12 mouse cellular contexts compared by ENCODE assay signal in the genomic region with DNA sequence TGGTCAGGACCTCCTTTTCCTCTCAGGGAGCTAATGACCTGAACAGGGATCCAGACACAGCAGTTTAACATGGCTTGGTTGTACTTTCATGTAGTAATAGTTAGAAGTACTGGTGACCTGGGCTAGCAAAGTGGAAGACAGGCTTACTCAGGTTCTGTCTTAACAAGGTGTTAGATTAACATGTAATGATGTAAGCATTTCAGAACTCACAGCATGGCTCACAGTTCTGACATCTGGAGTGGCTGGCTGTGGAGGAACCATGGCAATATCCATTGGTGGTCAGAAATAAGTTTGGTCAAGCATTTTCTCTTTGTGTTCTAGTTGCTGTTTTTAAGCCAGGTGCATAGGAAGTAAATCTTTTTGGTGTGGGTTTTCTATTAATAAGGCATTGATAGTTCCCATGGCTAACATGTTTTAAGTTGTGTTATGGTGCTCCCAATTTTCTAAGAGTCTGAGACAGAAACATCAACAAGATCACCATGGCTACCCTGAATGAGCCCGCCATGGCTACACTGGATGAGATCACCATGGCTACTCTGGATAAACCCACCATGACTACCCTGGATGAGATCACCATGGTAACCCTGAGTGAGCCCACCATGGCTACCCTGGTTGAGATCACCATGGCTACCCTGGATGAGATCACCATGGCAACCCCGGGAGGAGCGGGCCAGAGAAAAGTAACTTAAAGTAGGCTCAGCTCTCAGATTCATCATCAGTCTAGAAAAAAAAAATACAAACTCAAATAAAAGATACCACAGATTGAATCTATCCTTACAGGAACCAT. TPM values are rescaled to one million over a fixed set of nuclear protein-coding genes. Genes with fewer than 3 reads are reported as not detected.
DNase-seq lines count a peak whose midpoint lies in the region; ATAC-seq and TF ChIP-seq lines count a peak whose summit lies in the region.
"Had no signal": no experiment of that assay in that cellular context is flagged by ENCODE, and none has a peak within 500 bp of the region (broad histone marks: within the 10 kb centered on the region; RNA-seq: fewer than 3 reads in every experiment).

No protein-coding gene starts in this region.

- no peak for TF ChIP-seq CTCF in layer of hippocampus, adult 2 months (conservative IDR thresholded peaks at IDR 0.05)

- ATAC-seq in hindbrain, embryonic 11.5 days (ENCODE audit: low FRiP score), result peak; percentile 98
- ATAC-seq in midbrain, embryonic 16.5 days, result peak; percentile 90
- no peak for ATAC-seq in megakaryocyte, adult 5-6 weeks (ENCODE audit: poor library complexity, severe bottlenecking)
- ATAC-seq: inflammation-experienced regulatory T-cells, adult 6 months; liver, embryonic 12.5 days had no signal

- no peak overlapping the region for H3K4me2 ChIP-seq in hindbrain, embryonic 11.5 days (replicated peaks; ENCODE audit: low read depth, low read length)
- H3K4me2 ChIP-seq in midbrain, embryonic 16.5 days (ENCODE audit: low read length), result no peak overlapping the region
- H3K4me2 ChIP-seq: liver, embryonic 12.5 days had no signal

- no peaks in the 10 kb centered on the region for H3K27me3 ChIP-seq in hindbrain, embryonic 11.5 days (ENCODE audit: control insufficient read depth, insufficient read depth, low read length)
- H3K27me3 ChIP-seq in midbrain, embryonic 16.5 days (ENCODE audit: control insufficient read depth, insufficient read depth, low read depth, low read length), result no peaks in the 10 kb centered on the region
- H3K27me3 ChIP-seq: liver, embryonic 12.5 days had no signal

- H3K9me3 ChIP-seq in hindbrain, embryonic 11.5 days (ENCODE audit: control insufficient read depth, low read length), result no peaks in the 10 kb centered on the region
- H3K9me3 ChIP-seq in midbrain, embryonic 16.5 days (replicated peaks; ENCODE audit: control insufficient read depth, low read length, poor library complexity, severe bottlenecking), result no peaks in the 10 kb centered on the region
- H3K9me3 ChIP-seq: liver, embryonic 12.5 days had no signal

- H3K4me1 ChIP-seq in hindbrain, embryonic 11.5 days (replicated peaks; ENCODE audit: control insufficient read depth, insufficient read depth, low read length), result 0 out of 2 replicates have a peak, but pooled peaks cover 3% of the 10 kb centered on the region
- H3K4me1 ChIP-seq in midbrain, embryonic 16.5 days (ENCODE audit: control insufficient read depth, insufficient read depth, low read length), result peaks cover 6% of the 10 kb centered on the region
- H3K4me1 ChIP-seq: liver, embryonic 12.5 days had no signal

- H3K27ac ChIP-seq in layer of hippocampus, adult 2 months, result no peak overlapping the region
- H3K27ac ChIP-seq in hindbrain, embryonic 11.5 days (ENCODE audit: low read depth, low read length), result 0 out of 2 replicates have a peak overlapping the region, but pooled peaks have one; percentile 24
- no peak overlapping the region for H3K27ac ChIP-seq in midbrain, embryonic 16.5 days (ENCODE audit: low read length)
- H3K27ac ChIP-seq: liver, embryonic 12.5 days had no signal

- no peak overlapping the region for H3K4me3 ChIP-seq in layer of hippocampus, adult 2 months
- no peak overlapping the region for H3K4me3 ChIP-seq in hindbrain, embryonic 11.5 days (ENCODE audit: low read depth, low read length)
- H3K4me3 ChIP-seq in midbrain, embryonic 16.5 days (ENCODE audit: low read depth, low read length), result no peak overlapping the region
- H3K4me3 ChIP-seq: liver, embryonic 12.5 days had no signal

- WGBS in hindbrain, embryonic 11.5 days, result 35% methylated on average over 3 of the region's 3 CpGs
- 16% methylated on average over 3 of the region's 3 CpGs for WGBS in midbrain, embryonic 16.5 days

- H3K36me3 ChIP-seq in hindbrain, embryonic 11.5 days (ENCODE audit: control insufficient read depth, insufficient read depth, low read length), result no peaks in the 10 kb centered on the region
- no peaks in the 10 kb centered on the region for H3K36me3 ChIP-seq in midbrain, embryonic 16.5 days (ENCODE audit: control insufficient read depth, insufficient read depth, low read length)
- H3K36me3 ChIP-seq: liver, embryonic 12.5 days had no signal

- DNase-seq in layer of hippocampus, adult 2 months (ENCODE audit: low spot score in 2 of 2), result peak; percentile 23 to 25
- DNase-seq in layer of hippocampus, adult 9-10 months (ENCODE audit: low spot score), result no peak
- DNase-seq in embryo, embryonic 11 days, result peak; percentile 77
- DNase-seq in hindbrain, embryonic 11.5 days (ENCODE audit: low spot score), result peak; percentile 87
- no peak for DNase-seq in thymus, adult 18-20 months
- DNase-seq in gastrocnemius, postnatal 10 days, result no peak
- DNase-seq: adrenal gland, adult 2 months; cerebellum, adult 9-10 months had no signal

- no peak overlapping the region for H3K9ac ChIP-seq in hindbrain, embryonic 11.5 days (ENCODE audit: low read depth, low read length)
- H3K9ac ChIP-seq in midbrain, embryonic 16.5 days (ENCODE audit: low read depth, low read length), result no peak overlapping the region
- H3K9ac ChIP-seq: liver, embryonic 12.5 days had no signal

RNA-seq across cellular contexts. Expression of a gene that starts 52.6 kb away (rescaled TPM):
- total RNA-seq in layer of hippocampus, adult 2 months (2021), result 10 to 100 TPM; 17.3 to 18.2 TPM
- 50.5 and 50.8 TPM in 2 replicates for polyA plus RNA-seq in hindbrain, embryonic 11.5 days (2014; fragmentation: Nextera tagmentation; extraction: Ambion mirVana)
- polyA plus RNA-seq in midbrain, embryonic 16.5 days (2015; fragmentation: Nextera tagmentation; extraction: Ambion mirVana), result 31.9 and 35.3 TPM in 2 replicates
- 7.3 and 10.2 TPM in 2 replicates for total RNA-seq in megakaryocyte, adult 5-6 weeks (2015)
- total RNA-seq in megakaryocyte, adult 5-6 weeks (2017), result 14.4 and 14.6 TPM in 2 replicates
- total RNA-seq in gastrocnemius, postnatal 10 days (2021), result 1 to 10 TPM; 8.1 to 9.4 TPM

RNA-seq across cellular contexts. Expression of a gene that starts 52.7 kb away (rescaled TPM):
- 10 to 100 TPM; 10.2 to 11.2 TPM for total RNA-seq in layer of hippocampus, adult 2 months (2021)
- polyA plus RNA-seq in hindbrain, embryonic 11.5 days (2014; fragmentation: Nextera tagmentation; extraction: Ambion mirVana), result 42.1 and 45.6 TPM in 2 replicates
- polyA plus RNA-seq in midbrain, embryonic 16.5 days (2015; fragmentation: Nextera tagmentation; extraction: Ambion mirVana), result 17.2 and 18.8 TPM in 2 replicates
- total RNA-seq in megakaryocyte, adult 5-6 weeks (2015), result 9.6 and 12.2 TPM in 2 replicates
- total RNA-seq in megakaryocyte, adult 5-6 weeks (2017), result 5.6 and 7.4 TPM in 2 replicates
- 10 to 100 TPM in 1 of 2 experiments, 1 to 10 TPM in 1; 7.4 to 10.0 TPM for total RNA-seq in gastrocnemius, postnatal 10 days (2021)

Comparison
In these comparisons a context has a peak if more than half of its experiments do, and no peak if none do; other contexts are left out.
1. DNase-seq: peak in layer of hippocampus, adult 2 months (2 of 2), embryo, embryonic 11 days (single experiment) and hindbrain, embryonic 11.5 days (single experiment); none in layer of hippocampus, adult 9-10 months (single experiment), thymus, adult 18-20 months (0 of 2) and gastrocnemius, postnatal 10 days (single experiment).